Mouse (Mus musculus): ENCODE measurements around the gene Pax5. TPM values are rescaled to one million over a fixed set of nuclear protein-coding genes. Genes with fewer than 3 reads are reported as not detected.

Pax5 gene
- polyA plus RNA-seq, 1 experiment from 2014 or later, result 0.05 TPM

- TF ChIP-seq EP300 (IDR thresholded peaks at IDR 0.05), result no peak
- no peak for TF ChIP-seq CTCF (IDR thresholded peaks at IDR 0.05)
- no peak for DNase-seq (ENCODE audit: low spot score)
Observed at GRCm38 (mm10) chr4:44680242-44680897, 29.9 kb downstream of the Pax5 start.

GRCm38 (mm10) chr4:44678641-44679040, 31.6 kb downstream of the Pax5 start:
- Histone ChIP-seq H3K27me3 (replicated peaks; ENCODE audit: insufficient read depth, low read length) (no peaks in the 10 kb centered on the region), H3K27ac (ENCODE audit: low read length) (no peak overlapping the region), H3K9ac (replicated peaks; ENCODE audit: low read depth) (no peak overlapping the region), H3K9me3 (ENCODE audit: low read length) (no peaks in the 10 kb centered on the region), H3K36me3 (ENCODE audit: insufficient read depth, low read length) (no peaks in the 10 kb centered on the region), H3K4me1 (ENCODE audit: insufficient read depth, low read depth, low read length) (no peaks in the 10 kb centered on the region), H3K4me3 (ENCODE audit: low read depth, low read length) (no peak overlapping the region), H3K4me2 (replicated peaks; ENCODE audit: low read depth, low read length) (no peak overlapping the region)
- no peak for TF ChIP-seq CTCF (IDR thresholded peaks at IDR 0.05)
- no peak for TF ChIP-seq EP300 (IDR thresholded peaks at IDR 0.05)
- ATAC-seq (no peak), DNase-seq (ENCODE audit: low spot score) (no peak)
- WGBS, result 50% methylated on average over 5 of the region's 5 CpGs

More at GRCm38 (mm10) chr4:44680242-44680897, 29.9 kb downstream of the Pax5 start:
- Histone ChIP-seq H3K9ac (replicated peaks; ENCODE audit: low read depth) (no peak overlapping the region), H3K4me3 (ENCODE audit: low read depth, low read length) (no peak overlapping the region), H3K27ac (ENCODE audit: low read length) (no peak overlapping the region), H3K27me3 (replicated peaks; ENCODE audit: insufficient read depth, low read length) (no peaks in the 10 kb centered on the region), H3K36me3 (ENCODE audit: insufficient read depth, low read length) (no peaks in the 10 kb centered on the region), H3K9me3 (ENCODE audit: low read length) (no peaks in the 10 kb centered on the region), H3K4me2 (replicated peaks; ENCODE audit: low read depth, low read length) (no peak overlapping the region), H3K4me1 (ENCODE audit: insufficient read depth, low read depth, low read length) (no peaks in the 10 kb centered on the region)
- no peak for ATAC-seq
- WGBS, result 56% methylated on average over 6 of the region's 6 CpGs

GRCm38 (mm10) chr4:44678026-44678425, 32.3 kb downstream of the Pax5 start:
- ATAC-seq (no peak), DNase-seq (ENCODE audit: low spot score) (no peak)
- Histone ChIP-seq H3K9me3 (ENCODE audit: low read length) (no peaks in the 10 kb centered on the region), H3K4me1 (ENCODE audit: insufficient read depth, low read depth, low read length) (no peaks in the 10 kb centered on the region), H3K9ac (replicated peaks; ENCODE audit: low read depth) (no peak overlapping the region), H3K27me3 (replicated peaks; ENCODE audit: insufficient read depth, low read length) (no peaks in the 10 kb centered on the region), H3K27ac (ENCODE audit: low read length) (no peak overlapping the region), H3K36me3 (ENCODE audit: insufficient read depth, low read length) (no peaks in the 10 kb centered on the region), H3K4me2 (replicated peaks; ENCODE audit: low read depth, low read length) (no peak overlapping the region), H3K4me3 (ENCODE audit: low read depth, low read length) (no peak overlapping the region)
- 55% methylated on average over 3 of the region's 3 CpGs for WGBS
- no peak for TF ChIP-seq EP300 (IDR thresholded peaks at IDR 0.05)
- no peak for TF ChIP-seq CTCF (IDR thresholded peaks at IDR 0.05)

- H3K27me3 ChIP-seq (replicated peaks; ENCODE audit: insufficient read depth, low read length), result no peaks in the 10 kb centered on the region
- no peaks in the 10 kb centered on the region for H3K36me3 ChIP-seq (ENCODE audit: insufficient read depth, low read length)
- H3K4me1 ChIP-seq (ENCODE audit: insufficient read depth, low read depth, low read length), result no peaks in the 10 kb centered on the region
- H3K9ac ChIP-seq (replicated peaks; ENCODE audit: low read depth), result no peak overlapping the region
- no peak overlapping the region for H3K4me2 ChIP-seq (replicated peaks; ENCODE audit: low read depth, low read length)
- no peaks in the 10 kb centered on the region for H3K9me3 ChIP-seq (ENCODE audit: low read length)
- no peak for TF ChIP-seq CTCF (IDR thresholded peaks at IDR 0.05)
- no peak overlapping the region for H3K4me3 ChIP-seq (ENCODE audit: low read depth, low read length)
- ATAC-seq (no peak), DNase-seq (ENCODE audit: low spot score) (no peak)
- 78% methylated on average over 8 of the region's 8 CpGs for WGBS
- no peak overlapping the region for H3K27ac ChIP-seq (ENCODE audit: low read length)
Observed at GRCm38 (mm10) chr4:44674973-44675372, 35.3 kb downstream of the Pax5 start.

GRCm38 (mm10) chr4:44673726-44674125, 36.6 kb downstream of the Pax5 start:
- TF ChIP-seq EP300 (IDR thresholded peaks at IDR 0.05) (no peak), CTCF (IDR thresholded peaks at IDR 0.05) (no peak)
- Histone ChIP-seq H3K4me3 (ENCODE audit: low read depth, low read length) (no peak overlapping the region), H3K9me3 (ENCODE audit: low read length) (no peaks in the 10 kb centered on the region), H3K4me2 (replicated peaks; ENCODE audit: low read depth, low read length) (no peak overlapping the region), H3K36me3 (ENCODE audit: insufficient read depth, low read length) (no peaks in the 10 kb centered on the region), H3K4me1 (ENCODE audit: insufficient read depth, low read depth, low read length) (no peaks in the 10 kb centered on the region), H3K9ac (replicated peaks; ENCODE audit: low read depth) (no peak overlapping the region), H3K27me3 (replicated peaks; ENCODE audit: insufficient read depth, low read length) (no peaks in the 10 kb centered on the region), H3K27ac (ENCODE audit: low read length) (no peak overlapping the region)
- ATAC-seq (no peak), DNase-seq (ENCODE audit: low spot score) (no peak)
- WGBS, result 46% methylated on average over 9 of the region's 9 CpGs

- Histone ChIP-seq H3K4me2 (replicated peaks; ENCODE audit: low read depth, low read length) (no peak overlapping the region), H3K36me3 (ENCODE audit: insufficient read depth, low read length) (no peaks in the 10 kb centered on the region), H3K9ac (replicated peaks; ENCODE audit: low read depth) (no peak overlapping the region), H3K27me3 (replicated peaks; ENCODE audit: insufficient read depth, low read length) (no peaks in the 10 kb centered on the region), H3K9me3 (ENCODE audit: low read length) (no peaks in the 10 kb centered on the region), H3K4me1 (ENCODE audit: insufficient read depth, low read depth, low read length) (no peaks in the 10 kb centered on the region), H3K4me3 (ENCODE audit: low read depth, low read length) (no peak overlapping the region), H3K27ac (ENCODE audit: low read length) (no peak overlapping the region)
- ATAC-seq (no peak), DNase-seq (ENCODE audit: low spot score) (peak; percentile 33)
- TF ChIP-seq CTCF (IDR thresholded peaks at IDR 0.05) (no peak), EP300 (IDR thresholded peaks at IDR 0.05) (no peak)
- WGBS, result 46% methylated on average over 10 of the region's 10 CpGs
Observed at GRCm38 (mm10) chr4:44672216-44672937, 37.9 kb downstream of the Pax5 start.
